Mouse (Mus musculus) common myeloid progenitor, adult 5-6 weeks (primary cell): Measurements from ENCODE around the gene Gemin5. TPM values are rescaled to one million over a fixed set of nuclear protein-coding genes. Genes with fewer than 3 reads are reported as not detected.

ENCODE experiments used
- ATAC-seq: replicated peaks from 2 replicates; pipeline ENCODE4 v1.8.0; 2016; ENCODE audit warnings: low read depth, mild to moderate bottlenecking, moderate TSS enrichment, inconsistent platforms; ENCODE audit not compliant: poor library complexity, severe bottlenecking
- total RNA-seq: library from RNA; stranded (forward); fragments of 200-1000, 187-1606 nt; gene quantifications from 2 replicates; pipeline ENCODE4 v1.2.3, GENCODE M21; 2017

Gene Gemin5
- total RNA-seq, 1 experiment from 2014 or later = 38.3 TPM

GRCm38 (mm10) chr11:58179563-58179962 is 11.2 kb upstream of the Gemin5 start:
- peak; percentile 79 for ATAC-seq

GRCm38 (mm10) chr11:58171459-58172091 is 3.2 kb upstream of the Gemin5 start, which contains the start of gene Mrpl22:
Mrpl22 (plus strand) TSS chr11:58171661.
- ATAC-seq = peak; percentile 87

GRCm38 (mm10) chr11:58169666-58170065 is 1.3 kb upstream of the Gemin5 start:
- no peak for ATAC-seq

GRCm38 (mm10) chr11:58167822-58168166 is 545 bp downstream of the Gemin5 start:
- ATAC-seq = no peak

GRCm38 (mm10) chr11:58165072-58165471 is 3.3 kb downstream of the Gemin5 start:
- ATAC-seq = no peak

- no peak for ATAC-seq
Measured at GRCm38 (mm10) chr11:58156871-58157270, 11.5 kb downstream of the Gemin5 start.

- ATAC-seq = no peak
Measured at GRCm38 (mm10) chr11:58155458-58155857, 12.9 kb downstream of the Gemin5 start.

GRCm38 (mm10) chr11:58146241-58146640 is 22.1 kb downstream of the Gemin5 start:
- no peak for ATAC-seq

- peak; percentile 75 for ATAC-seq
Measured at GRCm38 (mm10) chr11:58143704-58144426, 24.5 kb downstream of the Gemin5 start.

GRCm38 (mm10) chr11:58139466-58139865 is 28.9 kb downstream of the Gemin5 start:
- ATAC-seq = no peak

GRCm38 (mm10) chr11:58138821-58139220 is 29.5 kb downstream of the Gemin5 start:
- ATAC-seq = no peak

- ATAC-seq = no peak
Measured at GRCm38 (mm10) chr11:58136677-58137076, 31.7 kb downstream of the Gemin5 start.

- no peak for ATAC-seq
Measured at GRCm38 (mm10) chr11:58135296-58135695, 33.0 kb downstream of the Gemin5 start.

GRCm38 (mm10) chr11:58134869-58135268 is 33.5 kb downstream of the Gemin5 start:
- no peak for ATAC-seq

- no peak for ATAC-seq
Measured at GRCm38 (mm10) chr11:58132026-58132425, 36.3 kb downstream of the Gemin5 start.

- no peak for ATAC-seq
Measured at GRCm38 (mm10) chr11:58129302-58129843, 39.0 kb downstream of the Gemin5 start.

- no peak for ATAC-seq
Measured at GRCm38 (mm10) chr11:58127544-58127943, 40.8 kb downstream of the Gemin5 start.

GRCm38 (mm10) chr11:58126397-58127160 is 41.8 kb downstream of the Gemin5 start:
- ATAC-seq = peak; percentile 25; the same call in 1 of the 2 replicates

GRCm38 (mm10) chr11:58125021-58125420 is 43.3 kb downstream of the Gemin5 start:
- no peak for ATAC-seq

- ATAC-seq = no peak
Measured at GRCm38 (mm10) chr11:58123711-58124110, 44.6 kb downstream of the Gemin5 start.

- no peak for ATAC-seq
Measured at GRCm38 (mm10) chr11:58121351-58121750, 47.0 kb downstream of the Gemin5 start.
